Mouse (Mus musculus): ENCODE results near the gene Grin2c.

The Grin2c gene

GRCm38 (mm10) chr11:115282723-115283485, 15.9 kb upstream of the Grin2c start:
- peak in 1 of 2 experiments; percentile 15 for DNase-seq

GRCm38 (mm10) chr11:115282295-115282694, 15.3 kb upstream of the Grin2c start:
- peak in 1 of 2 experiments; percentile 18 for DNase-seq

- DNase-seq: no peak
Measured at GRCm38 (mm10) chr11:115279726-115280125, 12.7 kb upstream of the Grin2c start.

DNA sequence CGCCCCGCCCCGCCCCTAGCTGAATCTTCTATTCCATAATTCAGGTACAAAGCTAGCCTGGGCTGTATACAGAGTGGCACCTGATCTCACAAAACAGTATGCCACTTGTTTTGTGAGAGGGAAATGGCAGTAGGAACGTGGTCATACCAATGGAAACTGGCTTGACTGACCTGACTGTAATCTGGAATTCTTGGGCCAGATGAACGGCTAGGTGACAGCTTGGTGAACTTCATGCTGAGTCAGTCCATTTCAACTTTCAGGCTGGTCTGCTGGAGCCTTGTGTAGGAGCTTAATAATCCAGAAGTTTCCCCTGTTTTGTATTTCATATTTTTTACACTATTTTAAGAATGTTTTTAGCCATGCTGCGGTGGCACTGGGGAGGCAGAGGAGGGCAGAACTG, 11.1 kb upstream of the Grin2c start:
- DNase-seq: no peak

- DNase-seq: no peak
Measured at GRCm38 (mm10) chr11:115277604-115277975, 10.5 kb upstream of the Grin2c start.

DNA sequence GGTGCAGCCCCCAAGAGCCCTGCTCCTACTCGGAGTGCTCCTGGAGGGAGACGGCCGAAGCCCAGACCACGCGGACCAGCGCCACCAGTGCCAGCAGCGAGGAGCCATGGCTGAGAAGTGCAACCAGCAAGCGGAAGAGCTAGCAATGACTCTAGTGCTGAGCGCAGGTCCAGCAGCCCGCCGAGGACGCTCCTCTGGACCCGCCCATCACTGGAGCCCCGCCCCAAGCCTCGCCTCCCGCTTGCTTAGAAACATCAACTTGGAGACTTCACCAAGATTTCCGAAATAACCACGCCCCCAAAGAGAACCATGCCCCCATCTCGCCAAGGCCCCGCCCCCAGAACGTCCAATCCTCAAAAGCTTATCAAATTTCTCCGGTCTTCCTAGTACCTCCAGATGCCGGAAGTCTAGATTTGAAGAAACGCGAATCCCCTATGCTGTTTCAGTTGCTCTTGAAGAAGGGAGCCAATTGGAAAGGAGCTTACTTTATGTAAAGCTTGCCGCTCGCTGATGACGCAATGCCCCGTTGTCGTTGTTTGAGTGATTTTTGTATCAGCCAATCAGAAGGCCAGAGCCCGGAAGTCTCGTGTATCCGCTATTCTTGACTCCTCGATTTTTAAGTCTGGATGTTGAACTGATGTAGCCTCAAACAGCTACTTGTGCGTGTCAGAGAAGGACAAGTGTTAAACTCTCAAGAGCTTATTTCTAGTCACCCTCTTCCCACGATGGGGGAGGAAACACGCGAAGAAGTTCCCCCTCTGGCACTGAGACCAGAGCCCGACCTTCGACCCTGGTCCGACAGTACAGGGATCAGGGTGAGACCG, 9.9 kb upstream of the Grin2c start, which contains the start of gene Fdxr:
Fdxr (minus strand) TSS at position 271 of the 824 bp plus-strand sequence.
- peak; percentile 93 to 98 for DNase-seq

GRCm38 (mm10) chr11:115275954-115276353, 8.9 kb upstream of the Grin2c start:
- DNase-seq: no peak

DNA sequence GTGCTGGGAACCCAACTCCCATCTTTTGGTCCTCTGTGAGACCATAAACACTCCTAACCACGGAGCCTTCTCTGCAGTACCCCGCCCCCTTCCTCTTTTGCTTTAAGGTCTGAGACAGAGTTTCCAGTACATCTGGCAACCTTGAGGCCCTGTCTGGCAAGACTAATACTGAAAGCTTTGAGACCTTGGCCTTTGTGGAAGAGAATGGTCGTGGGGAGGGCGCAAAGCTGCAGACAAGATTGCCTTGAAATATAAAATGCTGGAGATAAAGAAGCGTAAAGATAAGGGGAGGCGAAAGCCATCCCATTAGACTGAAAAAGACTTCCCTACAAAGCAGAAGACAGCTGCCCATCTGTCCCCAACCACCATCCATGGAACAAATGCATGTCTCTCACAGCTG, 8.5 kb upstream of the Grin2c start:
- no peak for DNase-seq

DNA sequence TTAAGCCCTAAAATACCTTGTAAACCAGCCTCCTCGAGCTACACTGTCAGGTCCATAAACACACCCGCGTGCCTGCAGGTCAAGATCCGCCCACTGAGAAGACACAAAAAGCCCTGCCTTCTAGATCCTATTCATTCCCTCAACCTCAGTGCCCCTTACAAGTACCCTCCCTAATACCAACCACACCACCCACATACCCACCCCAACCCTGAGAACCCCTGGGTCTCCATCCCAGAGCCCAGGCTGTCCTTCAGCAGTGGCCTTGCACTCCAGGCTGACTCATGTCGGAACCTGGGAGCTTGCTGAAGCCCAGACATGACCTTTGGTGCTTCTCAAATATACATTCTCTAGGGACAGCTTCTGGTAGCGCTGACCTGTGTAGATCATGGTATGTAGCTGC, 7.7 kb upstream of the Grin2c start:
- no peak for DNase-seq

GRCm38 (mm10) chr11:115274178-115274577, 7.1 kb upstream of the Grin2c start:
- DNase-seq: no peak

DNA sequence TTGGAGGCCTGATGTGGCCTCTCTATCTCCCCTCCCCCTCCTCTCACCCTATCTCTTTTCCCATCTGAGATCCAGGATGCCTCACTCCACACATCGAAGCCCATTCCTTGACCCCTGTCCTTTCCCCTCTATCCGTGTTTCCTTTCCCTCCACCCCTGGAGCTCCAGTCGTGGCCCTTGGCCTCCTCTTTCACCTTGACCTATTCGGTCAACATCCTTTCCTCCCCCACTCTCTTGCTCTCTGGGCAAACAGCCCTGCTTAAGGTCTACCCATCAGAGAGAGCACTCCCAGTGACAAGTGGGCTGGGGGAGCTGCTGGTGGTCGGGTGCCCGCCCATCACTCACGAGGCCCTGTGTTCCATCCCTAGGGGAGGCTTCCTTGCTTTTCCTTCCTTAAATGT, 6.7 kb upstream of the Grin2c start:
- DNase-seq: no peak

DNA sequence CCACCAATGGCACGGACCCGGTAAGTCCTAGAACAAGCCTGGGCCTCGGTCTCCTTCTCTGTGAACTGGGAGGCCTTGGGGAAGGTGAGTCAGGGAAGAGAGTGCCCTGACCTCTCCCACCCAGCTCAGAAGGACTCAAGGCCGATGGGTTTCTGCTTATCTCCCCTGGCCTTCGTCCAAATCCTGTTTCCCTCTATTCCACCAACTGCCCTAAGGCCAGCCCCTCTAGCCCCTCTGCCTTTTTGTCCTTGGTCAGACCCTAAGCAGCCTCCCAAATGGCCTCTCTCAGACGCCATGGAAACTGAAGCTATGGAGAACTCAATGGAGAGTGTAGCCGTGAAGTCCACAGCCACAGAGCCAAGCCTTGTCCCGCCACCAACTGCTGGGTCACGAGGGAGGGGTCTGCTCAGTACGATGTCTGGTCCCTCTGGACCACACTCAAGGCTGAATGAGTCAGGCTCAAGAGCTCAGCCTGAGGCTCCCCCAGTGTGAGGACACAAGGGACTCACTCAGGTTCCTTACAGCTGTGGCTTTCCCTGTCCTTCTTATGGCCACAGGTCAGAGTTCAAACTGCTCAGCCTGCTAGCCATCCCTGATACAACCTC, 6.0 kb upstream of the Grin2c start:
- DNase-seq: no peak

DNA sequence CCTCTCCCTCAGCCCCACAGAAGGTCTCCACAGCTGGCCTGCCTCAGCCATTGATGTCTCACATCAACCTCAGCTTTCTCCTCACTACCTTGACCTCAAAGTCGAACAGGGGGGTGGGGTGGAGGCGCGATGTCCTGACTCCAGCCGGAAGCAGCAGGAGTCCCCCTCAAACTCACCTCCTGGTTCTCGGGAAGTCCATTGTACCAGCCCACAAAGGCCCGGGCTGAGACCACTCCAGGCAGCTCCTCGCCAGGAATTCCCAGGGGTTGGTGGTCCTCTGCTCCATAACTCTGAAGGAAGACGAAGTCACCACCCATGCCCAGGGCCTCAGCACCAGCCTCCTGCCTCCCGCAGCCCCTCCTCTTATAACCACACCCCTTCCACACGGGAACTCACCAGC, 4.4 kb upstream of the Grin2c start:
- no peak for DNase-seq

GRCm38 (mm10) chr11:115271052-115271451, 4.0 kb upstream of the Grin2c start:
- no peak for DNase-seq

- DNase-seq: peak; percentile 93 to 97
Measured at GRCm38 (mm10) chr11:115270148-115270861, 3.3 kb upstream of the Grin2c start.

DNA sequence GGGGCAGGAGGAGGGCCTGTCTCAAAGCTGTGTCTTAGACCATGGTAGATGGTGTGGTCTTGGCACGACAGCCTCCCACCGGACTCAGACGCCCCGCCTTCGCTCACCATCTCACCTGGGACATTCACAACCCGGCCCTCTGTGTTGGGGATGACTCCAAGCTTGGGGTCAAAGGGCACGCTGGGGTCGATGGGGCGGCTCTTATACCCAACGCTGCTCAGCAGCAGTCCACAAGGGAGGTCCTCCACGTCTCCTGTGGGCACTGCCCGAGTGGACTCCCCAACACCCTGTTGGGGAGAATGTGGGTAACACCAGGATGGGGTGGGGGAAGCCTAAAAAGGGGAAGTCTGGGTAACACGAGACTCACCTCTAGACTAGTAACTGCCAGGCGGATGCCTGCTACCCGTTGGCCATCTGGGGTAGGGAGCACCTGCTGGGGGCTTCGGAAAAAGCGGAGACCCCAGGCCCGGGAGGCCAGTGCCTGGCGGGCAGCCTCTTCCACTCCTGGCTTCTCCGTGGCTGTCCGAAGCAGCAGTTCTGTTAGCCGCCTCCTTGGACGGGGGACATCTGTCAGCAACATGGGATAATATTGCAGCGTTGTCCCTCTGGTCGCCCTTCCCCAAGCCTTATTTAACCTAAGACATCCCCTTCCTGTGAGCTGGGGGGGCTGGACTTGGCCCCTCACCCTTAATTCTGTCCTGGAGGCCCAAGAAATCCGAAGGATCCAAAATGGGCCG, 2.5 kb upstream of the Grin2c start:
- DNase-seq: no peak

- no peak for DNase-seq
Measured at GRCm38 (mm10) chr11:115267958-115268357, 915 bp upstream of the Grin2c start.

DNA sequence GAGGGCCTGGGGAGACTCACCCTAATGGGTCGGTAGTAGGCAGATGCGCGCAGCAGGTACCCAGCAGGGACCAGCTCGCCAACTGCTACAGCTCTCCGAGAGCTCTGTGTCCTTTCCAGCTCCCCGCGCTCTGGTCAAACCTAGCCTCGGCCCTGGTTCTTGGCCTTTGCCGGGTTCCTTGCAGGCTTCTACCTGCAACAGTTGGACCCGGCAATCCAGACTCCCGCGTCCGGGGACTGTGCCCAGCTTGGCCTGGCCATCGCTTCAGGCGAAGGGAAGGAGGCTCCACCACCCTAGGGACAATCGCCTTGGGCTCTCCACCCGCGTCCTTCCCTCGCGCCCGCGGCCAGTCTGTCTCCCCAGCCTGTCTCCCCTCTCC, 654 bp downstream of the Grin2c start:
- peak; percentile 70 to 75 for DNase-seq

DNA sequence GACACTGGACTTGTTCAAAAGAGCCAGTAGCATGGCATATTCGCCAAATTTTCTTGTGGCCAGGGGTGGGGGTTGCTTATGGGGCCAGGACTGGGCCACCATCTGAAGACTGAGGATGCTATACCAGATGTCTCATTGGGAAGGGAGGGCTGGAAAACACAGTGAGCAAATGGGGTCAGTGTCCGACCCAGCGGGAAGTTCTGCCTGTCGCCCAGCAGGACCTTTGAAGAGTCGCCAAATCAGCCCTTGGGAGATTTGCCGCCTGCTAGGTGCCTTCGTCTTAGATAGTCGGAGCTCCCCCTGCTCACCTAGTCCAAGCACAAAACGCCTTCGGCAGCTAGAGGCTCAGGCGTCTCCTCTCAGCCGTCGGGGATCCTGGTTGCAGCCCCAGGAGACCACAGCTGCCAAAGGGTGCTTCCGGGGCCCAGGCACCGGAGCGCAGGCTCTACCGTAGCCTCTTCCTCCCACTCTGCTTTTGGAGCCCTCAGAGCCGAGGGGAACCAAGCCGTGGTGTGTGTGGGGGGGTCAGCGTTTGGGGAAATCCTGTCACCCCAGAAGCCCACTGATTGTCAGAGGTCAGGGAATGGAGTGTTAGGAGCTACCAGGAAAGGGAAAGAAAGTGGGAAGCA, 1.2 kb downstream of the Grin2c start:
- DNase-seq: peak; percentile 72 to 81

DNA sequence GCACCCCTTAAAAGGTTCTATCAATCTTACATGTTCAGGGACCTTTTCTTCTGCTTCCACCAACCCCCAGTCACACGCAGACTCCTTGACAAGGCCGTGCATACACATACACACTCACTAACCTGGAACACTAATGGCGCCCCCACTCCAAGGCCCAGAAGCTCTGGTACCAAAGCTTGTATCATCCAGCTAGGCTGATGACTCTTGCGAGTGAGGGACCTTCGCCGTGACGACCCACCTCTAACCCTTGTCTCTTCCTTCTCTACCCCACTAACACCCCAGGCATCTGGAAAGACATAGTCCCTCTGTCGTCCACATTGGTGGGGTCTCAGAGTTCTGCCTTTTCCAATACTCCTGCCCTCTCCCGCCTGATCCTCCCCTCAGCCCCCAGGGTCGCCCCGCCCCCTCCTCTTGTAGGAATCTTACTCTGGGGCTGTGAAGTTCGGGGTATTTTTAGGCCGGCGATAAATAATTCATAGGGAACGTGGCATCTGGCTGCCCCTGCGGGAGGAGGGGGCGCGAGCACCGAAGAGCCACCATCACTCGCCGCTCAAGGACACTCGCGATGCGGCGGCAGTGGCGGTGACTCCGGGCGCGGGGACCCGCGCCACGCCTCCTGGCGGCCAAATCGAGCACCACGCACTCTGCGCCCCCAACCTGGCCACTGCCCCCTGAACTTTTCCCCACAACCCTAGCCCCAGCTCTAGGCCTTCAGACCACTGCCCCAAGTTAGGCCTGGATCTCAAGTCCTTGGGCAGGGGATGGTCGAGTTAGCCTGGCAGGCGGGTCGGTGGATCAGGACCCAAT, 2.0 kb downstream of the Grin2c start:
- peak; percentile 49 to 57 for DNase-seq

Measured in cerebellum, postnatal 36 days (tissue).